Mouse (Mus musculus) left cerebral cortex, adult 9 months (tissue): ENCODE measurements at regions not wholly inside any gene's neighbourhood (a gene's known extent, or its start where the extent isn't known, plus 50 kb on each side); places are given as distances from the start of the nearest gene placed in this dataset.

ENCODE experiments used
- DNase-seq, 2 experiments: peaks; one replicate each; pipeline ENCODE4 v3.0.0; 2022; ENCODE audit warnings: low spot score in 2 of 2

DNA sequence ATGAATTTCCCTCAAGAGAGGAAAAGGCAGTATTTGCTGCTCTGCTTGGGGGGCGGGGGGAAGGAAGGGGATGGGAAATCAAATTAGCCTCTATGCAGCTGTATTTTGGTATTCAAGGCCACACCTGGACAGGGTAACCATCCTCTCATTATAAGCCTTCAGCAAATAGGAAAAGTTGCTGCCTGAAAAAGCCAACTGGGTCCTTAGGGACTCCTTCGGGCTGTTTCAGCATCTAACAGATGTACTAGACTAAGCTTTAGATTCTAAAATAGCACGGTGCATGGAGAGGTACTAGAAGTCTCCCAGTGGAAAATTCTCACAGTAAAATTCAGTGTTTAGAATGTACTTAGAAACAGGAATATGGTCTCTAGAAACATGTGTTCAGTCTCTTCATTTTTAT is 183.1 kb downstream of the Gm13691 start:
- DNase-seq = no peak

DNA sequence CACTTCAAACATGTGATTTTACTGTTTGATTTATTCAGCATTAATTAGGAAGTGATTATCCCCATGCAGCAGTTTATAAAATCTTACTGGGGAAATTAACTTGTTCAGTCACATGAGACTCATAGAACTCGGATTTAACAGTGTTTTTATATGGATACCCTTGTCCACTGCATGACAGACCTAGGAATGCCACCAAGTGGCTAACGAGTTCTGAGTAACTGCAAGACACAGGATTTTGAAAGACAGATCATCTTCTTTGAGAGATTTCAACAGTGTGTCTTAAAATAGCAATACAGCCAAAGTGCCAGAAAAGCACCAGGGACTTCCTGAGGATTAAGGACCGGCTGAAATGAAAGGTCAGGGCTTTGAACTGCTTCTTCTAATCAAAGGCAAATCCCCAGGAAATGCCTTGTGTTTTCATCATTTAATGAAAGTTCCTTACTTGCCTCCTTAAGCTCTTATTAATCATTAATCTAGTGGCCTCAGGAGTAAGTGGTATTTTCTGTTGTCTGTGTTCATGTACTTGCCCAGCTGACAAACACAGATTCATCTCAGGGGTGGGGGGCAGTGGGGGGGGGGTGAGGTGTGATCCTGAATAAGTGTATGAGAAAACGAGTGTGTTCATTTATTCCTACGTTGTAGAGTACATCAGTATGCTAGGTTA is 193.4 kb downstream of the Gm13691 start:
- DNase-seq = no peak

DNA sequence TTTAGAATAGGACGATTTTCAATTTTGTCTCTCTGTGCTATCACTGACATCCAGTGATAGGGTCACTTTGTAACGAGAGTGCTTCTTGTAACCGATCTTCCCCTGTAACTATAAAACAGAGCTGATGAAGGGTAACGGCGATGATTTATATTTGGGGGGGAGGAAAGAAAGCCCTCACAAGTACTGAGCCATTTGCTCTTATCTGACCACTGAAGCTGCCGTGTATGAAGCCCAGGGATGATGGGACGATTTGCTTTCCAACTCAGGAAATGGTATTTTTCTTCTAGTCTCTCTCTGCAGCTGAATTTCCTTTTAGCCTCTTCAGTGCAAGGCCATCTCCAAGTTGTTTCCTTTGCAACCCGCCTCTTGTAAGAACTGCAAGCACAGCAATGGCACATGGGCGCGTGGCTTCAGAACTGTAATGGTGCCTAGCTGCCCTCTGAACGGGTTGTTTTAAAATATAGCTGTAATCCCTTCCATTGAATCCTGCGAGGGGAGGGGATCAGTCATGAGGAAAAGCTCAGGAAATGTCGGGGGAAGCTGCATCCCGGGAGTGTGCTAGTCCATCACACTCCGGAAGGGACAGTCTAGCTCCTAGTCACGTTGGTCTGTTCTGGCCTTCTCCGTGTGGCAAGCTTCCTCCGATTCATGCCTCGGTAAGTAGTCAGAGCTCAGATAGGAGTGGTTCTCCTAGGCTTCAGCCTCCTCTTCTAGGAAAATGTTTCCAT is 194.1 kb downstream of the Gm13691 start:
- no peak for DNase-seq

DNA sequence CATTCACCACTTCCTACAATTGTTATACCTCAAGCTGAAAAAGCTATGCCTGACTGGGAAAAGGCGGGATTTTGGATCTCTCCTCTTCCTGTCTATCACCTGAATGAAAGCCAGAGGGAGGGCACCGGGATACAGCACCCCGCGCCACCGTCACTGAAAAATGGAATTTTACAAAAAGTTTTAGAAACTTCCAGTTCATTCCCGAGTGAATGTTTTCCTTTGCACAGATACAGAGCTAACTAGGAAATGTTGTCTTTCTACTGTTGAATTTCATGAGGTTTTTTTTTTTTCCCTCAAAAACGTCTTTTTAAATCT is 194.6 kb downstream of the Gm13691 start:
- DNase-seq = no peak

DNA sequence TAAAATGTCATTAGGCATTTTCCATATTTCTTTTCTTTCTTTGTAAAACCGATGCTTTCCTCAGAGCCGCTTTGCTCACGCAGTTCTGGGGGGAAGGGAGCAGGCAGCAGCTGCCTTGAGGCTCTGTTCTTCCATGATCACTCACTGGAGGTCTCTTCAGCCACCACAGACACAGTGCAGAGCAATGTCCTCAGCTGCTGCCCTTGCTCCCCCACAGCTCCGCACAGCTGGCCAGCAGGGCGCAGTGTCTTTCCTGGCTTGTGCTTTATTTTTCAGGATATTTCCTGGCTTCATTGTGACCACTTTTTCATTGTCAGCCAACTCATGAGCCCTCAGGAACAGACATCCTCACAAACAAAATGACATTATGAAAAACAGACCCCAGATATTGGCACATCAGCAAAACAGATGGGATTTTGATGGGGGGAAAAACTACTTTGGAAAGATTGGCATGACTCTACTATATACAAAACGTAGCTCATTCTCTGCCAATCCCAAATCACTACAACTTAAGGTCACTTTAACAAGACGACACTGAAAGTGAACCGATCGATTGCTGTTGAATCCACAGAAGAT is 195.9 kb downstream of the Gm13691 start:
- no peak for DNase-seq

DNA sequence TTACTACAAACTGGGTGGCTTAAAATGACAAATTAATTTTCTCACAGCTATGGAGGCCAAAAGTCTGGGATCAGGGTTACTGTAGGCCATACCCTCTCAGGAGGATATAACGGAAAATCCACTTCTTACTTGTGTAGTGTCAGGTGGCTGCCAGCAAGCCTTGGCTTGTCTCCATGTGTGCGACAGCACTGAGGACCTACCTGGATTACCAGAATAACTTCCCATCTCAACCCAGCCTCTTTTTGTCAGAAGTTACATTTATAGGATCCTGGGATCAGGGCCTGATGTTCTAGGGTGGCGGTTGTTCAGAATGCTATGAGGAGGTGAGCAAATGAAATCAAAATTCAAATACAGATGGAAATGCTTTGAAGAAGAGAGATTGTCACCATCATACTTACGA is 197.1 kb downstream of the Gm13691 start:
- no peak for DNase-seq

DNA sequence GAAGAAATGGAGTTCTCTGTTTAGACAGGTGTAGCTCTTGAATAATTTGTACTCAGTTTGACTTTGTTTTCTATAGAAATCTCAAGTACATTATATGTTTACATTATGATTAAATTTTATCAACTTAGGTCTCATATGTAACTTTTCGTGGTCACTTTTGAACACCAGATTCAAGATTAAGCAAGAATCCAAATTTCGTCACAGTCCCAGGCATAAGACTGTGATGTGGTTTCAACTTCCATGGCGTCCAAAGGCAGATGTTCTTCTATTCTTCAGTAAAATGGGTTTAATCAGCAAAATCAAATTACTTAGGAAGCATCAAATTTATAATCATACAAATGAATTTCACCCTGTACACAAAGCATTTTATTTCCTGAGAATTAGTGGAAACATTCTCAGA is 198.9 kb downstream of the Gm13691 start:
- no peak for DNase-seq

DNA sequence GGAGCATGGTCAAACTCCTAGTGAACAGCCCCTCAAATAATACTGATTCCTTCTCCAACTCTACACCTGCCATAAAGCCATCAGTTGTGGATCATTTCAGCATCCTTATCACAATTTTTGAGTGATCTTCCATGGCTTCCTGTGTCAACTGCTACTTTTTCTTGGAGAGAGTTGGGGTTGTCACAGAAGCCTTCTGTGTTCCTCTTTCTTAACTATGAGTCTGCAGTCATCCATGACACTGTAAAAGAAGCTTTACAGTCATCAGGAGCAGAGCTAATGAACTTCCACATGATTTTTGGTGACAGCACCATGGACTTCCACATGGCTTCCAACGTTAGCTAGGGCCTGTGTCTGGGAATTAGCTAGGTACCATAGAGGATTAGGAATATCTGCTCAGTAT is 208.1 kb downstream of the Calcrl start:
- DNase-seq = no peak

DNA sequence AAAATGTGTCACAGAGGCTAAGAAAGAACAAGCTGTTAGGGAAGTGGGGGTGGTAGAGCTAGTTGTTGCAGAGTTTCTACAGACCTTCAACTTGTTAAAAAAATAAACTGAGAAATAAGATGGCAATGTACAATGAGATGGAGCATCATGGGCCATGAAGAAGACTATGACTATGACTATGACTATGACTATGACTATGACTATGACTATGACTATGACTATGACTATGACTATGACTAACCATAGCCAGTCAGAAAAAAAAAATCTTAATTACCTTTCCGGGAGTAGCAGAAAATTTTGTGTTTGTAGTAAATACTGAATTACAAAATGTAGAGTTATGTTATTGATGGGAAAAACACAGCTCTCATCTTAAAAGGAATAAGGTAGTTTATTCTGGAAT is 203.2 kb downstream of the Calcrl start:
- DNase-seq = no peak

DNA sequence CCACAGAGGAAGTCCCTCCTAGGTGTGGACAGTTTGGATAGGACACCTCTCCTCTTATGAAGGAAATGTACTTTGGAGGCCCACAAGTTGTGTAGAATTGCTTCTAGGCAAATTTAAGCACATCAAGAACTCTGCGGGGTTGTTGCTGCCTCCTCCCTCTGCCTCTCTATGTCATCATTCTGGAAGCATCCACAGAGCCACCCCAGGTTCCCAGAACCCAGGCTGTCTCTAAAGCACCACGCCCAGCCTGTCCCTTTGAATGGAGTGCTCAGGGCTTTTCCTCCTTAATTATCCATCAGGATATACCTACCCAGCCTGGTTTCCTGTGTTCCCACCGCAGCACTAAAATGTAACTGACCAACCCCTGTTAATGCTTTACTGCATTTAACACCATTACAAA is 195.4 kb downstream of the Calcrl start:
- no peak for DNase-seq

DNA sequence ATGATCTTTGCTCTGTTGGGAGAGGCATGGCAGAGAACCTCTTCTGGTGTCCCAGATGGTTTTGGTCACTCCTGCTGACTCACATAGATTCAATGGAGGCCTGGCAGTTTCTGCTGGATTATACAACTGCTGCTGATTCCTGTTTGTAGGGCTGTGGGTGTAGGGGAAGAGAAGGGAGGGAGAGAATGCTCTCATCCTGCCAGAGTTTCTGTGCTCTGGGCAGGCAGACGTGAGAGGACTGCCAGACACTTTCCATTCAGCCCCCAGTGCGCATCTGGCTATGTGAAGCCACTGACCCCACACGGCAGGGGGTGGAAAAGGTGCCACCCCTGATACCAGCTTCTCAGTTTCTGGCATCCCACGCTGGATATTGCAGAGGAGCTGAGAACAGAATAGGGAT is 189.6 kb downstream of the Calcrl start:
- DNase-seq = no peak

DNA sequence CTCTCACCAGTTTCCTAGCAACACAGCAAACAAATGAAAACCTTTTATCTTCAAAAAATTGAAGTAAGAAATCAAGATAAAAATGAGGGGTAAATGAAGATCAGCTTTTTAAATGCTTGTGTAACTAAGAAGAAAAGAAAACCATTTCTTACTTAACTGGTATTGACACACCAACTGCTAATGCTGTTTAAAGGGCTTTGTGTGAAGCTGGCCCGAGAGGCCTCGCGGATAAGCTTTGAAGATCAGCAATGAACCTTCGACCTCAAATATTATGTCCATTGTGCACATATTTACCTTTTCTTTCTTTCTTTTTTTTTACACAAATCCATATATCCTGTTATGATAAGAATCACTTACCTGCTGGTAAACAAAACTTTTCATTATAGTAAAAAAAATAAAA is 184.0 kb downstream of the Calcrl start:
- no peak for DNase-seq

DNA sequence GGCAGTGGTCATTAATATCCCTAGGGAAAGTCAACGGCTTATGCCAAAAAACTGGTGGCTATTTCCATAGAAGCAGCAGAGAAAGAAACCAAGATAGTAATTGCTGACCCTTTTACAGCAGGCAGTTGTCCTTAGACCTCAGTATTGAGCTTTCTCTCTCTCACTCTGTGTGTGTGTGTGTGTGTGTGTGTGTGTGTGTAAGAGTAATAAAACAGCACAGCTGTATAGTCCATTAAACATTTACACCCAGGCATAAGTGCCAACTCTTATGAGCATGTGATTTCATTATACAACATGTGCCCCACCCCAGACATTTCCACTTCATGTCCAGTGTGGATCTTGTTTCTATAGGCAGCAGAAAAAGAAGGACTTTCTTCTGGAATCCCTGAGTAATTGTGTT is 183.2 kb downstream of the Calcrl start:
- DNase-seq = no peak

DNA sequence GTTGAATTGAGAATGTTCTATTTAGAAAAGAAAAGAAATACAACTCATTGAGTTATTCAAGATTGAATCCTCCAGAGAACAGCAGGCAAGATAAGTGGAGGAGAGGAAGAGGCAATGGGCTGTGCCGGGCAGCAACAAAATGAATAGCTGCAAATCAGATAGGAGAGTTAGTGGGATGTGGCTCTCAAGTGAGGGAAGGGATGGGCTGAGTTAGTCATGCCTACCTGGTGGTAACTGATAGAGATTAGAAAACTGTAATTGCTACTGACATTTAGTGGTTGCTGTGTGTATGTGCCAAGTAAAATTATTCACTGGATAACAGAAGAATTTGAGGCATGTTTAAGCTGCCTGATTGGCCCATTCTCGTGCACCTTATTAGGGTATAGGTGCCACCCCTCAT is 179.3 kb downstream of the Calcrl start:
- no peak for DNase-seq

DNA sequence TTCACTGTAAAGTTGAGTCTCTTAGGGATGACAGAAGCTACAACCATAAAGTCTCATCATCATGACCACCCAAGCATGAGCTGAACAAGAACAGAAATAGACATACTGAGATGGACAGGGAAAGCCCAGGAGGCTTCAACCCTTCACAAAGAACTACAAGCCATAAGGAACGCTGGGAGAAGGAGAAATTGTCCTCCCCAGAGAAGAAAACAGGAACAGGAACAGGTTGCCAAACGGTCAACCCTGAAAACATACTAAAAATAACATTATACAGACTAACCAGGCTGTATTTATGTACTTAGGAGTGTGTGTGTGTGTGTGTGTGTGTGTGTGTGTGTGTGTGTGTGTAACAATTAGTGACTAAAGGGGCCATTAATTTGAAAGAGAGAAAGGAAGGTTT is 178.6 kb downstream of the Calcrl start:
- no peak for DNase-seq

DNA sequence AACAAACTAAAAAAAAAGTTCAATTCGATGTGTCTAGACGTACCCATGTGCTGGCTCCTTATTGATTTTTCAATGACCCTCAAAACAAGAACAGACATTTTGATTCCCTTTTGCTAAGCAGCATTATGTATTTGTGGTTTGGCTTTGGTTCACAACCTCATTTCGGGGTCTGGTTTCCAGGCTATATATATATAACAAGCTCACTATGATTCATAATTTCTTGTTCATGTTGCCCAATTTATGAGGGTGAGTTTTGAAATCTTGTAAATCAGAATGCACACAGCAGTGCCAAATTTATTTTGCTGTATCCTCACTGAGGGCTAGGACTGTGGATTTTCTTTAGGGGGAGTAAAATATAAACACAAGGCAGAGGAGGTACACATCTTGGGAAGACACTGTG is 177.0 kb downstream of the Calcrl start:
- no peak for DNase-seq

DNA sequence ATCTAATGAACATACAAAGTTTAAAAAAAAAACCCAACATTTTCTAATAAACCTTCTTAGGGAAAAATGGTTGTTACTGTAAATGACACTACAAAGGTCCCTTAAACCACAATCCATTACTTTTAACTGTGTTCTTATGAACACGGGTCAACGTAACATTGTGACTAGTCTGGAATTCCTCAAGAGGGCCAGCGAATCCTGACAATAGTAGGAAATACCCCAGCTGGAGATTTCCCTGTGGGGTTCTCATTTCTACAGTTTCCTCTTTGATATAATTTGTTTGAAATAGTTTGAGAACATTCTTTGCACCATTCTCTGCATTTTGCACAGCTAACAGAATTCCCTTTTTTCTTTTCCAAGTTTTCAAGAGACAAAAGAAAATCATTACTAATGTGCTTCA is 175.3 kb downstream of the Calcrl start:
- DNase-seq = no peak

DNA sequence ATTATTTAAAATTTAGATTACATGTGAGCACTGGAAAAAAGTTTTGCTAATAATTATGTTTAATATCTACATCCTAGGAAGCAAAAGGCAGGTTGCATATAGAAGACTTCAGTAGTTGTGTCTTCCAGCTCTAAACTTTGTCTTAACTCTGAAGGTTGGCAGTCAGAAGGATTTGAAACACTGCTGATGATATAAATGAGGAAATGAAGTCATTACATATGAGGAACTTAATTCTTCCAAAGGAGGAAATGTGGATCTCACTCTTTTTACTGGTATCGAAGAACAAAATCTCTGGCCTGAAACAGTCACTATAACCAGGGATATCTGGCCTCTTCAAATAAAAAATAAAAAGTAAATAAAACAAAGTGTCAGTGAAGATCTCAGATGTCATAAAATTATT is 173.1 kb downstream of the Calcrl start:
- DNase-seq = no peak

DNA sequence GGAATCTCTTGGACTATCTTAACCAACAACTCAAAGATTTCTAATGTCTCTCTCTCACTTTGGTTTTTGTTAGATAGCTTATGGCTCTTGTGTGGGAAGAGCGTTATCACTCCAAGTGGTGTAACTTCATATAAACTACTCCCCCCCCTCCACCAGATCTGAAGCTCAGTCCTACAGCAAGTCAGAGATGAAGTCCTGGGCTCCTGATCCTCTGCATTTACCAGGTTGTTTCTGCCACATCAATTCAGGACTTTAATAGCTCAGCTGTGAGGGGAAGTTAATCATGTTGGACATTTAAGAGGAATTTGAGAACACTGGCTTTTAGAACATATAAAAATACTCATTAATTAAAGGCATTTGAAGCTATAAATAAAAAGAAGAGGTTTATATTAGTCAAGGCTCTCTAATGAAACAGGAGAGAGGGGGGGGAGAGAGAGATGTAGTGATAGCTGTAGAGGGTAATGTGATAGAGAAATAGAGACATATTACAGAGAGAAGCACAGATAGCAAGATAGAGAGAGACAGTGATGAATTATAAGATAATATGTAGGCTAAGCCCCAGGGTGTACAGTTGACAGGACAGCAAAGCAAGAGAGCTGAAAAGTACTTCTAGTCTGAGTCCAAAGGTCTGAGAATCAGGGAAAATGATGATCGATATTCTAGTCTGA is 166.7 kb downstream of the Calcrl start:
- DNase-seq = no peak

DNA sequence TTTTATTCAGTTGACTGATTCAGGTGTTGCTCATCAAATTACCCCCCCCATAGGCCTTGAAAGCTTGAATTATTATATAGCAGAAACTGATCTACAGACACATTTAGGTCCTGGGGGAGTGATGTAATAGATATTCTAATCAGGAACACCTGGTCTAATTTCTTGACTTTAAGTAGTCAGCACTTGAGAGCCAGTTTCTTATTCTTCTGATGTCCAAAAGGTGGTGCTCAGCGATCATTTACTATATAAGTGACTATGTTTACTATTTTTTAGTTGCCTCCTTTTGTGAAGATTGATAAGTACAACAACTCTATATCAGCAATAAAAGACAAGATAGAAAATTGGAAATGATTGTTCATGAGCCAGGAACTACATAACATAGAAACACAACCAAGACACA is 166.0 kb downstream of the Calcrl start:
- DNase-seq = no peak

DNA sequence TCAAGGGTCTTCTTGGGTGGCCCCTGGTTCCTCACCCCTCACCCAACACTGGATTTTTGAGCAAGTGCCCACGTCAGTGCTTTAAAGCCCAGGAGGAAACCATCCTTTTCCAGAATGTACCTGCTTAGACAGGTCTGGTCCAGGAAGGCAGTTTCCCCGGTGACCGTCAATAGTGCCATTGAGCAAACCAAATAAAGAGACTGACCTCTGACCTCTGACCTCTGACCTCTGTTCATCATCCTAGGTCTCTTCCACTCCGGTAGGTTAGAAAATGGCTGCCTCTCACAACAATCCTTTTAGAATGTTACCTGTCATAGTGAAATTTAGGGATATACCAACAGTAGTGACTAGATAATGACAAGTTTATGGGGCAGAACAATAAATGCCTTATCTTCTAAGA is 164.5 kb downstream of the Calcrl start:
- no peak for DNase-seq

DNA sequence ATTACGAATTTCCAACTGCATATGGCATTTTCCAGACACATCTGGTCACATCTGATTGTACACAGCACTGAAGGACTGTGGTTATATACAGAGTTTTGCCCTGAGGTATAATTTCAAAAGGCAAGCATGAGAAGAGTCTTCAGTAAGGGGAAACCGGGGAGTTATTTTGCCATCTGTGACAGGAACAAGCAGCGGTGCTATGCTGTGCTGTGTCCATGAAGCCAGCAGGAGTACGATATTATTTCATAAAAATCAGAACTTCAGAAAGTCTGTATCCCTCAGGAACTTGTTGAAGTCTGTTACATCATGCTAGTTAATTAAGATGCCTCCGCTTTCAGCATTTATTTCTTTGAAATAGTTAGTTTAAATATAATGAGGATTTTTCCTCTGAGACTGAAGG is 163.7 kb downstream of the Calcrl start:
- DNase-seq = no peak

DNA sequence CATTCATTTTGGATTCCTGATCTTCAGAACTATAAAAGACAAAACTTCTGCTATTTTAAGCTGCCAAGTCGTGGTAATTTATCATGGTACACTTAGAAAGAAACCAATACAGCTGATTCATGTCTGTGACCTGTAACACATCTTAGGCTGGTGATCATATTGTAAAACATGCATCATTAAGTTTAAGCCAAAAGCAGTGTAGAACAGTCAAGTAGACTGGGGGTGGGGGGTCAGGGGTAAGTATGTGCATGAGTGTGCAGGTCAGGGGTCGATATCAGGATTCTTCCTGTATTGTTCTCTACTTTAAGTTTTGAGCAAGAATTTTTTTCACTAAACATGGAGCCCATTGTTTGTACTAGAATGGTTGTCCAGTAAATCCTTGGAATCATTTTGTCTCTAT is 160.7 kb downstream of the Calcrl start:
- no peak for DNase-seq
